Mouse (Mus musculus) thymus, postnatal 14 days (tissue): ENCODE data around the gene Itgam.
A peak's percentile ranks its signal among the peaks of the same experiment; 100 is the strongest.
"Not testable (repeated sequence)": the region's sequence is repeated elsewhere in the genome, so short reads cannot be mapped to it uniquely, and the experiment has no call there.

Source experiments
- DNase-seq: peaks from one replicate; pipeline ENCODE4 v3.0.0; 2021

The Itgam gene

GRCm38 (mm10) chr7:128062456-128062855, at the start of gene Itgam, which contains the start of gene Gm49368:
Gene Itgam, plus strand, starts transcription at chr7:128062640.
Gene Gm49368, plus strand, starts transcription at chr7:128062683.
- peak; percentile 55 for DNase-seq

GRCm38 (mm10) chr7:128013116-128013515, 49.3 kb upstream of the Itgam start:
- DNase-seq, result peak; percentile 56

GRCm38 (mm10) chr7:128016134-128016533, 46.3 kb upstream of the Itgam start:
- DNase-seq, result not testable (repeated sequence)

- DNase-seq, result no peak
Observed at GRCm38 (mm10) chr7:128016650-128017049, 45.8 kb upstream of the Itgam start.

- DNase-seq, result no peak
Observed at GRCm38 (mm10) chr7:128018275-128018674, 44.2 kb upstream of the Itgam start.

GRCm38 (mm10) chr7:128019187-128019586, 43.3 kb upstream of the Itgam start:
- DNase-seq, result no peak

- peak; percentile 26 for DNase-seq
Observed at GRCm38 (mm10) chr7:128022974-128023373, 39.5 kb upstream of the Itgam start.

GRCm38 (mm10) chr7:128023565-128023964, 38.9 kb upstream of the Itgam start:
- DNase-seq, result no peak

GRCm38 (mm10) chr7:128024364-128024763, 38.1 kb upstream of the Itgam start:
- no peak for DNase-seq

- no peak for DNase-seq
Observed at GRCm38 (mm10) chr7:128024932-128025331, 37.5 kb upstream of the Itgam start.

GRCm38 (mm10) chr7:128025381-128025780, 37.1 kb upstream of the Itgam start:
- DNase-seq, result no peak

GRCm38 (mm10) chr7:128031403-128031976, 30.9 kb upstream of the Itgam start:
- no peak for DNase-seq

- no peak for DNase-seq
Observed at GRCm38 (mm10) chr7:128032290-128032988, 30.0 kb upstream of the Itgam start.

GRCm38 (mm10) chr7:128032989-128033293, 29.5 kb upstream of the Itgam start:
- no peak for DNase-seq

GRCm38 (mm10) chr7:128033616-128034015, 28.8 kb upstream of the Itgam start:
- DNase-seq, result no peak

- peak; percentile 42 for DNase-seq
Observed at GRCm38 (mm10) chr7:128042161-128042820, 20.1 kb upstream of the Itgam start.

- DNase-seq, result peak; percentile 75
Observed at GRCm38 (mm10) chr7:128044142-128044785, 18.2 kb upstream of the Itgam start.

- DNase-seq, result no peak
Observed at GRCm38 (mm10) chr7:128045640-128046039, 16.8 kb upstream of the Itgam start.

GRCm38 (mm10) chr7:128048819-128049218, 13.6 kb upstream of the Itgam start:
- no peak for DNase-seq

GRCm38 (mm10) chr7:128049254-128049653, 13.2 kb upstream of the Itgam start:
- DNase-seq, result no peak

- peak; percentile 42 for DNase-seq
Observed at GRCm38 (mm10) chr7:128050739-128051138, 11.7 kb upstream of the Itgam start.

GRCm38 (mm10) chr7:128053061-128053460, 9.4 kb upstream of the Itgam start:
- DNase-seq, result peak; percentile 22

- no peak for DNase-seq
Observed at GRCm38 (mm10) chr7:128056917-128057444, 5.5 kb upstream of the Itgam start.
